In genomic region chr4:45889487-45889886, GRCm38 (mm10) we compare ENCODE assay signal across 20 mouse cellular contexts. TPM values are rescaled to one million over a fixed set of nuclear protein-coding genes. Genes with fewer than 3 reads are reported as not detected.
A peak's percentile ranks its signal among the peaks of the same experiment; 100 is the strongest.
DNase-seq lines count a peak whose midpoint lies in the region; ATAC-seq and TF ChIP-seq lines count a peak whose summit lies in the region.
"Had no signal": no experiment of that assay in that cellular context is flagged by ENCODE, and none has a peak within 500 bp of the region (broad histone marks: within the 10 kb centered on the region; RNA-seq: fewer than 3 reads in every experiment).

No protein-coding gene starts in this region.

- peaks cover 10% of the 10 kb centered on the region for H3K4me1 ChIP-seq in kidney, embryonic 14.5 days (ENCODE audit: control insufficient read depth, insufficient read depth, low read length)
- H3K4me1 ChIP-seq in bone marrow macrophage, adult 2 months (ENCODE audit: control insufficient read depth, insufficient read depth, low read length): peaks cover 13% of the 10 kb centered on the region
- H3K4me1 ChIP-seq in forebrain, embryonic 15.5 days: peaks cover 11% of the 10 kb centered on the region

- no peak for TF ChIP-seq POLR2A in bone marrow macrophage, adult 2 months (IDR thresholded peaks at IDR 0.05; ENCODE audit: borderline replicate concordance, low read depth, low read length)

- 59% methylated on average over 6 of the region's 6 CpGs for WGBS in kidney, embryonic 14.5 days
- WGBS in forebrain, embryonic 15.5 days: 56% methylated on average over 6 of the region's 6 CpGs

- ATAC-seq in kidney, embryonic 14.5 days (ENCODE audit: low FRiP score, low TSS enrichment): no peak
- peak; percentile 57 for ATAC-seq in megakaryocyte progenitor cell, adult 5-6 weeks (replicated peaks; ENCODE audit: poor library complexity)
- ATAC-seq in forebrain, embryonic 15.5 days (replicated peaks): no peak

- H3K27me3 ChIP-seq in kidney, embryonic 14.5 days (ENCODE audit: control insufficient read depth, insufficient read depth, low read length): no peaks in the 10 kb centered on the region
- no peaks in the 10 kb centered on the region for H3K27me3 ChIP-seq in forebrain, embryonic 15.5 days
- H3K27me3 ChIP-seq: embryonic facial prominence, embryonic 13.5 days; forebrain, embryonic 12.5 days; midbrain, embryonic 13.5 days had no signal

- 0 out of 2 replicates have a peak overlapping the region, but pooled peaks have one; percentile 7 for H3K9ac ChIP-seq in kidney, embryonic 14.5 days (ENCODE audit: low read depth, low read length)
- H3K9ac ChIP-seq in forebrain, embryonic 15.5 days (replicated peaks): no peak overlapping the region
- H3K9ac ChIP-seq: embryonic facial prominence, embryonic 13.5 days; forebrain, embryonic 12.5 days; heart, embryonic 15.5 days; hindbrain, embryonic 14.5 days; limb, embryonic 15.5 days; midbrain, embryonic 13.5 days had no signal

- no peak for DNase-seq in kidney, adult 11 months
- DNase-seq in 416B (ENCODE audit: low read depth): peak; percentile 7
- no peak for DNase-seq in urinary bladder, adult 2 months (ENCODE audit: low spot score)
- no peak for DNase-seq in layer of hippocampus, postnatal 10 days (ENCODE audit: low spot score in 2 of 2)

- no peak overlapping the region for H3K4me3 ChIP-seq in kidney, embryonic 14.5 days (ENCODE audit: low read length)
- no peak overlapping the region for H3K4me3 ChIP-seq in bone marrow macrophage, adult 2 months (ENCODE audit: insufficient read depth, low read length)
- H3K4me3 ChIP-seq in forebrain, embryonic 15.5 days: no peak overlapping the region
- H3K4me3 ChIP-seq: embryonic facial prominence, embryonic 13.5 days; erythroblast, embryonic 14.5 days; forebrain, embryonic 12.5 days; gastrocnemius, adult 2 months; heart, embryonic 15.5 days; left cerebral cortex, adult 2 months; limb, embryonic 15.5 days had no signal

- H3K9me3 ChIP-seq in kidney, embryonic 14.5 days (ENCODE audit: control insufficient read depth, low read length): no peaks in the 10 kb centered on the region
- H3K9me3 ChIP-seq in forebrain, embryonic 15.5 days: no peaks in the 10 kb centered on the region
- H3K9me3 ChIP-seq: embryonic facial prominence, embryonic 13.5 days; forebrain, embryonic 12.5 days; heart, embryonic 15.5 days; limb, embryonic 15.5 days; midbrain, embryonic 13.5 days had no signal

- TF ChIP-seq CTCF in bone marrow macrophage, adult 2 months (IDR thresholded peaks at IDR 0.05; ENCODE audit: low read depth, low read length): no peak

- no peak overlapping the region for H3K27ac ChIP-seq in kidney, embryonic 14.5 days (ENCODE audit: low read depth, low read length)
- H3K27ac ChIP-seq in bone marrow macrophage, adult 2 months (ENCODE audit: insufficient read depth, low read depth, low read length): peak overlapping the region; percentile 80
- H3K27ac ChIP-seq in forebrain, embryonic 15.5 days (replicated peaks): no peak overlapping the region
- H3K27ac ChIP-seq: embryonic facial prominence, embryonic 13.5 days; forebrain, embryonic 12.5 days; gastrocnemius, adult 2 months; heart, embryonic 15.5 days; hindbrain, embryonic 14.5 days; left cerebral cortex, adult 2 months; limb, embryonic 15.5 days; midbrain, embryonic 13.5 days; stomach, postnatal 0 days had no signal

- H3K36me3 ChIP-seq in kidney, embryonic 14.5 days (ENCODE audit: control insufficient read depth, insufficient read depth, low read length): no peaks in the 10 kb centered on the region
- no peaks in the 10 kb centered on the region for H3K36me3 ChIP-seq in forebrain, embryonic 15.5 days
- H3K36me3 ChIP-seq: embryonic facial prominence, embryonic 13.5 days; forebrain, embryonic 12.5 days; heart, embryonic 15.5 days; limb, embryonic 15.5 days; midbrain, embryonic 13.5 days had no signal

- no peak overlapping the region for H3K4me2 ChIP-seq in kidney, embryonic 14.5 days (replicated peaks; ENCODE audit: low read depth, low read length)
- H3K4me2 ChIP-seq in forebrain, embryonic 15.5 days (replicated peaks): no peak overlapping the region
- H3K4me2 ChIP-seq: limb, embryonic 15.5 days had no signal

RNA-seq across cellular contexts. Expression of gene Ccdc180, which starts 0.6 kb away (rescaled TPM):
- 0.16 and 0.80 TPM in 2 replicates for polyA plus RNA-seq in kidney, embryonic 14.5 days (2014; fragmentation: Nextera tagmentation; extraction: Ambion mirVana)
- 0.32 and 1.2 TPM in 2 replicates for polyA plus RNA-seq in bone marrow macrophage, adult 2 months (2012; ENCODE audit: insufficient read depth, insufficient read length, missing spikeins)
- total RNA-seq in megakaryocyte progenitor cell, adult 5-6 weeks (2015): 0.22 and 1.1 TPM in 2 replicates
- 0.24 and 0.71 TPM in 2 replicates for total RNA-seq in megakaryocyte progenitor cell, adult 5-6 weeks (2017)
- 0.03 and 0.06 TPM in 2 replicates for polyA plus RNA-seq in urinary bladder, adult 2 months (2012; rRNA removed)
- under 1 TPM; 0.50 to 0.62 TPM for total RNA-seq in layer of hippocampus, postnatal 10 days (2021)
- 0.27 and 0.59 TPM in 2 replicates for polyA plus RNA-seq in forebrain, embryonic 15.5 days (2015; fragmentation: Nextera tagmentation; extraction: Ambion mirVana)
- total RNA-seq: gastrocnemius, adult 2 months; gastrocnemius, postnatal 4 days; heart, postnatal 36 days had no signal
- polyA plus RNA-seq: embryonic facial prominence, embryonic 13.5 days; erythroblast, embryonic 14.5 days had no signal

RNA-seq across cellular contexts. Expression of gene Stra6l, which starts 41.0 kb away (rescaled TPM):
- polyA plus RNA-seq in kidney, embryonic 14.5 days (2014; fragmentation: Nextera tagmentation; extraction: Ambion mirVana): 0.29 and 0.61 TPM in 2 replicates
- 0.79 and 0.82 TPM in 2 replicates for polyA plus RNA-seq in bone marrow macrophage, adult 2 months (2012; ENCODE audit: insufficient read depth, insufficient read length, missing spikeins)
- total RNA-seq in megakaryocyte progenitor cell, adult 5-6 weeks (2015): 0.24 TPM in 1 of 2 replicates, not detected in the other
- 0.07 TPM in 1 of 2 replicates, not detected in the other for total RNA-seq in megakaryocyte progenitor cell, adult 5-6 weeks (2017)
- polyA plus RNA-seq in urinary bladder, adult 2 months (2012; rRNA removed): 0.39 and 0.57 TPM in 2 replicates
- not detected for total RNA-seq in layer of hippocampus, postnatal 10 days (2021)
- 1.5 and 1.6 TPM in 2 replicates for polyA plus RNA-seq in forebrain, embryonic 15.5 days (2015; fragmentation: Nextera tagmentation; extraction: Ambion mirVana)
- total RNA-seq: gastrocnemius, adult 2 months; heart, postnatal 36 days; left cerebral cortex, adult 2 months had no signal
- polyA plus RNA-seq: embryonic facial prominence, embryonic 13.5 days; erythroblast, embryonic 14.5 days had no signal
